Mouse (Mus musculus): ENCODE data around the gene Anxa2.

GRCm38 (mm10) chr9:69507206-69507605, 53.8 kb downstream of the Anxa2 start:
- TF ChIP-seq CTCF (IDR thresholded peaks at IDR 0.05) (no peak), EP300 (IDR thresholded peaks at IDR 0.05) (no peak)

Data from lung, postnatal 0 days (tissue).